Mouse (Mus musculus): ENCODE results near the gene Ruvbl1.

DNA sequence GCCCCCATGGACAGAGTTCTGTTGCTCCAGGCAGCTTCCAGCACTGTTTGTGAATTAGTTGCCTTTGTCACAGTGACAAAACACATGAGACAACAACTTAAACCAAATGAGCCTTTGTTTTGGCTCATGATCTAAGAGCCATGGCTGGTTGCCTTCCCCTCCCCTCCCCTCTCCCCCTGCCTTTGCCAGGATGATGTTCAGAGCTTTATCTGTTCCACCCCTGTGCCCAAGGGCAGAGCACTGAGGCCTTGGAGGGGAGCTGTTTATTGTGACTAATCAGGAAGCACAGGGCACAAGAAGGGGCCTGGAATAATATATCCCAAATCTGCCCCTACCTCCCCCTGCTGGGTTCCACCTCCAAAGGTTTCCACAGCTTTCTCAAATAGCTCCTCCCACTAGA lies 65.1 kb downstream of the Ruvbl1 start:
- TF ChIP-seq POLR2A (IDR thresholded peaks at IDR 0.05; ENCODE audit: borderline replicate concordance, control insufficient read depth, low read depth, low read length) (no peak), CTCF (IDR thresholded peaks at IDR 0.05; ENCODE audit: control insufficient read depth, insufficient read depth, low read length) (no peak)
